Mouse (Mus musculus) CD4-positive helper T cell, adult 2 months (primary cell): Measurements from ENCODE around the gene Tas2r143.

ENCODE experiments used
- DNase-seq: peaks from one replicate; pipeline ENCODE4 v3.0.0-alpha.2; 2012; ENCODE audit warnings: low read depth, missing footprints, low spot score

The Tas2r143 gene

GRCm38 (mm10) chr6:42399938-42400337 is at the start of gene Tas2r143:
Gene Tas2r143, plus strand, starts transcription at chr6:42400238.
- no peak for DNase-seq

DNA sequence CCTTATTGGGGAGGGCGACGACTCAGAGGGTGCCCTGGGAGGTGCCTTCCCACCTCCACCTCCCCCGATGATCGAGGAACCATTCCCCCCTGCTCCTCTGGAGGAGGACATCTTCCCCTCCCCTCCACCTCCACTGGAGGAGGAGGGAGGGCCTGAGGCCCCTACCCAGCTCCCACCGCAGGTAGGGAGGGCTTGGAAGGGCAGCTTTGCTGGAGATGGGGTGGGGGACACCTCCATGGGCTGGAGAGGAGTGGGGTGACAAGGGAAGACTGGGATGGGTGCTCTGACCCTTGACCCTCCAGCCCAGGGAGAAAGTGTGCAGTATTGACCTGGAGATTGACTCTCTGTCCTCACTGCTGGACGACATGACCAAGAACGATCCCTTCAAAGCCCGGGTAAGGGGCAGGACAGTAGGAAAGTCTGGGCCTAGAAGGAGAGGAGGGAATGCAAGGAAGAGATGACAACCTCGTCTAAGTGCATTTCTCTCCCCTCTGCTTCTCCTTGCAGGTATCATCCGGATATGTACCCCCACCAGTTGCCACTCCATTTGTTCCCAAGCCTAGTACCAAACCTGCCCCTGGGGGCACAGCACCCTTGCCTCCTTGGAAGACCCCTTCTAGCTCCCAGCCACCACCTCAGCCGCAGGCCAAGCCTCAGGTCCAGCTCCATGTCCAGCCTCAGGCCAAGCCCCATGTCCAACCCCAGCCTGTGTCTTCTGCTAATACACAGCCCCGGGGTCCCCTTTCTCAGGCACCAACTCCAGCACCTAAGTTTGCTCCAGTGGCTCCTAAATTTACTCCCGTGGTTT is 48.9 kb upstream of the Tas2r143 start:
- peak; percentile 26 for DNase-seq

DNA sequence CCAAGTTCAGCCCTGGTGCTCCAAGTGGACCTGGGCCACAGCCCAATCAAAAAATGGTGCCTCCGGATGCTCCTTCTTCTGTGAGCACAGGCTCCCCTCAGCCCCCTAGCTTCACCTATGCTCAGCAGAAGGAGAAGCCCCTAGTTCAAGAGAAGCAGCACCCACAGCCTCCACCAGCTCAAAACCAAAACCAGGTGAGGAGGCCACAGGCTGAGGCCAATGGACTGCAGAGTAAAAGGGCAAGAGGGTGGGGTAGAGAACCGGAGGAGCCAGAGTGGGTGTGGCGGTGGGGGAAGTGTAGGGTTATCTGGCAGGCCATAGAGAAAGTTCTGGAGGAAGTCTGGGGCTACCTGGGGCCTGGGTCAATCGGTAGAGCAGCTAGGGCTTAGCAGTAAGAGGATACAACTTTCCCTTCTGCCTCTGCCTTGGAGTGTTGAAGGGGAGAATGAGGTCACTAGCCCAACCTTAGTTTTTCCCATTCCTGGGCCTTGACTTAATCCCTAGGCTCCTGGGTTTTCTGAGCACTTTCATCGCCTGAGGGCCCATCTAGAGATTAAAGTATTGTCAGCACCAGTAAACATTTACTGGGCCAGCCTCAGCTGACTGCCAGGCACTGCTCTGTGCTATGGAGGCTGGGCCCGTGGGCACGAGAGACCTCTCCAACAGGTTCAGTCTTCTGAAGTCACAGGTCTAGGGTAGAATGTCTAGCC is 48.1 kb upstream of the Tas2r143 start:
- DNase-seq = peak; percentile 10

- DNase-seq = no peak
Observed at GRCm38 (mm10) chr6:42352486-42352846, 47.6 kb upstream of the Tas2r143 start.

GRCm38 (mm10) chr6:42353180-42353579 is 46.9 kb upstream of the Tas2r143 start:
- no peak for DNase-seq

GRCm38 (mm10) chr6:42354076-42355019 is 45.7 kb upstream of the Tas2r143 start:
- DNase-seq = peak; percentile 45

DNA sequence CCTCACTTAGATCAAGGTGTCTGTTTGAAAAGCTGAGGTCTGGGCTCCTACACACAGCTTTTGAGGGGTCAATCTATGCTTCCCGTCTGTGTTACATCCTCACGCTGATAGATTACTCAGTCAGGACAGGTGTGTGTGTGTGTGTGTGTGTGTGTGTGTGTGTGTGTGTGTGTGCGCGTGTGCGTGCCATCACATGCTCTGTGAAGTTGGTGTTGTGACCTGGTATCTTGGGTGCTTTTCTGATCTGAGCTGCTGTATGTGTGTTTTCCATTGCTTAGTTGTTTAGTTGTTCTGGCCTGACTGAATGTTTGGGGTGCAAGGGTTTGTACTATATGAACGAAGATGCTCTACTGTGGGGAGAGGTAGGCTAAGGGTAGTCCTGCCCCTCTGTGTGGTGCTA is 44.7 kb upstream of the Tas2r143 start:
- no peak for DNase-seq

DNA sequence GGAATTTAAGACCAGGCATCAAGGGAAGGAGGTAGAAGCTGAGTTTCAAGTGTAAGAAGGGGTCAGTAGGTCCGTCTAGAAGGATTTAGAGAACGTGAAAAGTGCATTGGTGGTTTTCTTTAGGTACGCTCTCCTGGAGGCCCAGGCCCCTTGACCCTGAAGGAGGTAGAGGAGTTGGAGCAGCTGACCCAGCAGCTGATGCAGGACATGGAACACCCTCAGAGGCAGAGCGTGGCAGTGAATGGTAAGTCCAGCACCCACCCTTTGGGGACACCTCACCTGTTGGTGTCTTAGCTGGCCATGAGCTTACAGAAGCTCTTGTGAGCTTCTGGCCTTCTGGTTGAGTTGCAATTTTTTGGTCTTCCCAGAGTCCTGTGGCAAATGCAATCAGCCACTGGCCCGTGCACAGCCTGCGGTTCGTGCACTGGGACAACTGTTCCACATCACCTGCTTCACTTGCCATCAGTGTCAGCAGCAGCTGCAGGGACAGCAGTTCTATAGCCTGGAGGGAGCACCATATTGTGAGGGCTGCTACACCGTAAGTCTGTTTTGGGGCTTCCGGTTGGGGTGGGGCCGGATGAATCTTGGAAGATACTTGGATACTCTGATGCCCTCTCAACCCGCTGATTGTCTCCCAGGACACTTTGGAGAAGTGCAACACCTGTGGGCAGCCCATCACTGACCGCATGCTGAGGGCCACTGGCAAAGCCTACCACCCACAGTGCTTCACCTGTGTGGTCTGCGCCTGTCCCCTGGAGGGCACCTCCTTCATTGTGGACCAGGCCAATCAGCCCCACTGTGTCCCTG is 44.0 kb upstream of the Tas2r143 start:
- DNase-seq = no peak

- DNase-seq = no peak
Observed at GRCm38 (mm10) chr6:42356913-42357312, 43.1 kb upstream of the Tas2r143 start.

DNA sequence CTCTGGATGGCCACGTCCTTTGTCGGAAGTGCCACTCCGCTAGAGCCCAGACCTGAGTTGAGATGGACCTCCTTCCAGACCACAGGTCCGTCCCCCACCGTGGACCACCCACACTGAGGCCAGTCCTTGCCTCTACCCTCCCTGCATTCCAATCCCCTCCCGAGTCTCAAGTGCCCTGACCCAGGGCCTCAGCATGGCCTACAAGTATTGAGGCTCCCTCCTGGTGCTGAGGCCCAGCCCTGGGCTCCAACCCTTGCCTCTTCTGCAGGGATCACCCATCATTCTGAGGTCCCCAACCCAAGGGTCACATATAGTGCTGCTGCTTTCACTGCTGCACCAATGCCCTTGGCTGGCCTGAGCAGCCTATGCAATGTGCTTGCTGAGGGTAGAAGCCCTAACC is 42.1 kb upstream of the Tas2r143 start:
- no peak for DNase-seq

DNA sequence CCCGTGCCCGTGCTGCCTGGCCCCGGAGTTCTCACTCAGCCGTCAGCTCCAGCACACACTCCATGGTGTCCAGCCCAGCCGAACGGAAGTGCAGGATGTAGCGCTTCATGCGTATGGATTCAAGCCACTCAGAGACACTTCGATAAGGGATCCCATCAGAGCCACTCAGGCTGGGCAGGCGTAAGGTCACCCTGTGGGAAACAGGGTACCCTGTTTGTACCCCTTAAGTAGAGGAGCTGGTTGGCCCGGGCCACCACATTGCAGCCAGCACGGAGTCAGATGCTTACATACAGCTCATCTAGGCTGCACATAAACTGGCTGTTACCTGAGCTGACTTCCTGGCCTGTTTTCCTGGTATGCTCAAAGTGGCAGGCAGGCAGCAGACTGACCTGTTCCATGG is 41.1 kb upstream of the Tas2r143 start:
- no peak for DNase-seq

- no peak for DNase-seq
Observed at GRCm38 (mm10) chr6:42359364-42360147, 40.5 kb upstream of the Tas2r143 start.

- DNase-seq = no peak
Observed at GRCm38 (mm10) chr6:42360231-42360840, 39.7 kb upstream of the Tas2r143 start.

GRCm38 (mm10) chr6:42361041-42361895 is 38.8 kb upstream of the Tas2r143 start:
- DNase-seq = no peak

- no peak for DNase-seq
Observed at GRCm38 (mm10) chr6:42362074-42362473, 38.0 kb upstream of the Tas2r143 start.

DNA sequence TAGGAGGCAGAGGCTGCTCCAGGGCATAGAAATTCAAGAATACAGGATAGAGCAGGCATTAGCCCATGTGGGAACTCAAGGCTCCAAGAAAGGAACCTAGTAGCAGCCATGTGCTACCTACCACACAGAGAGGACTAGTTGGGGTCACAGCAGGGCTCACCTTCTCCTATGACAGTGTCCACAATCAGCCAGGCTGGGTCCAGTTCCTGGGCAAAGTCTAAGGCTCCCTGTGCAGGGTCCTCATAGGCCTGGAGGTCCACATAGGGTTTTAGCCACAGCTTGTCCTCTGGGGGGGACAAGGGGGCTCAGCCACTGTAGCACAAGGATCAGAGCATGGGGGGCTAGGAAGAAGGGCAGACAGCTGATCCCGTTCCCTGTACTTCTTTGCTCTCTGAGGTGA is 37.5 kb upstream of the Tas2r143 start:
- DNase-seq = no peak

- DNase-seq = no peak
Observed at GRCm38 (mm10) chr6:42362974-42363373, 37.1 kb upstream of the Tas2r143 start.

- DNase-seq = no peak
Observed at GRCm38 (mm10) chr6:42364066-42364465, 36.0 kb upstream of the Tas2r143 start.

DNA sequence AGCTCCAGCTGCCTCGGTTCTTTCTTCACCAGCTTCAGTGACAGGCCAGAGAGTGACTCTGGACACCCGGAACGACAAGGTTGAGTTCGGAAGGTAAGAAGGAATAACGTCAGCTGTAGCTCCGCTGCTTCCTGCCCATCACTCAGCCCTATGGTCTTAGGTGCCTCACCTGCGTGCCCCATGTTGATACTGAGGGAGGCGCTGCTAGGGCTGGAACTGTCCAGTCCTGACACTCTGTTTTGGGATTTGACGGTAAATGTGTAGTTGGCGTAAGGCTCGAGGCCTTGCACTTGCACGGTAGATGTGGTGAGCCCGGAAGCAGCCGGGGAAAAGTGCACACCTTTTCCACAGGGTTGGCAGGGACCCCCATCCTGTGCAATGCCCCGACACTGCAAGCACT is 35.4 kb upstream of the Tas2r143 start:
- DNase-seq = no peak
